Mouse (Mus musculus) limb, embryonic 12.5 days (tissue): ENCODE measurements around the gene Tmem62. TPM values are rescaled to one million over a fixed set of nuclear protein-coding genes. Genes with fewer than 3 reads are reported as not detected.

ENCODE experiments used
- ATAC-seq: fragments of 200-750 bp; cut with Nextera tagmentation; 2 replicates; pipeline ENCODE4 v1.8.0; 2017; ENCODE audit warnings: low read depth, moderate TSS enrichment; ENCODE audit not compliant: insufficient number of reproducible peaks, insufficient read depth, low FRiP score, low TSS enrichment
- H3K27ac ChIP-seq: fragments of 300-500 bp; sonication (generic); 2 replicates; pipeline ENCODE4 v1.5.1; 2016; ENCODE audit warnings: mild to moderate bottlenecking, moderate library complexity
- H3K27me3 ChIP-seq: fragments of 300-500 bp; sonication (generic); 2 replicates; pipeline ENCODE4 v1.6.1; 2016; ENCODE audit warnings: mild to moderate bottlenecking, moderate library complexity
- H3K36me3 ChIP-seq: fragments of 300-500 bp; sonication (generic); 2 replicates; pipeline ENCODE4 v1.6.1; 2016; ENCODE audit warnings: mild to moderate bottlenecking, moderate library complexity
- H3K4me1 ChIP-seq: fragments of 300-500 bp; sonication (generic); replicated peaks from 2 replicates; pipeline ENCODE4 v1.6.1; 2016
- H3K4me2 ChIP-seq: fragments of 300-500 bp; sonication (generic); 2 replicates; pipeline ENCODE4 v1.6.1; 2016; ENCODE audit warnings: mild to moderate bottlenecking, moderate library complexity
- H3K4me3 ChIP-seq: fragments of 300-500 bp; sonication (generic); replicated peaks from 2 replicates; pipeline ENCODE4 v1.5.1; 2016; ENCODE audit warnings: mild to moderate bottlenecking
- H3K9ac ChIP-seq: fragments of 300-500 bp; sonication (generic); replicated peaks from 2 replicates; pipeline ENCODE4 v1.6.1; 2016; ENCODE audit warnings: mild to moderate bottlenecking, moderate library complexity
- H3K9me3 ChIP-seq: fragments of 300-500 bp; sonication (generic); 2 replicates; pipeline ENCODE4 v1.6.1; 2016; ENCODE audit warnings: mild to moderate bottlenecking, moderate library complexity
- WGBS: fragments of 180-500 bp; shearing (Covaris S2); methylation state at CpG from one replicate; pipeline ENCODE4 v1.1.7; 2016; 5-methylcytosine and 5-hydroxymethylcytosine counted together
- polyA plus RNA-seq: library from polyadenylated mRNA; unstranded; fragments of >200 nt; fragmentation: Nextera tagmentation; extraction: Ambion mirVana; gene quantifications from 2 replicates; pipeline ENCODE4 v1.2.1, GENCODE M21; 2016

Tmem62 gene
- polyA plus RNA-seq, 1 experiment from 2014 or later: 1.9 TPM

GRCm38 (mm10) chr2:120998863-120999262 is 22.0 kb downstream of the Tmem62 start:
- Histone ChIP-seq H3K27ac (no peak overlapping the region), H3K4me3 (no peak overlapping the region), H3K36me3 (no peaks in the 10 kb centered on the region), H3K27me3 (peaks cover 3% of the 10 kb centered on the region; the same call in 1 of the 2 replicates), H3K4me1 (no peaks in the 10 kb centered on the region), H3K9ac (no peak overlapping the region), H3K4me2 (no peak overlapping the region), H3K9me3 (no peaks in the 10 kb centered on the region)
- 83% methylated on average over 8 of the region's 8 CpGs for WGBS
- ATAC-seq: no peak

GRCm38 (mm10) chr2:121003586-121003985 is 26.8 kb downstream of the Tmem62 start:
- H3K9me3 ChIP-seq: no peaks in the 10 kb centered on the region
- no peaks in the 10 kb centered on the region for H3K36me3 ChIP-seq
- no peak for ATAC-seq
- no peak overlapping the region for H3K4me2 ChIP-seq
- no peak overlapping the region for H3K4me3 ChIP-seq
- H3K27me3 ChIP-seq: peaks cover 3% of the 10 kb centered on the region; the same call in 1 of the 2 replicates
- WGBS: 70% methylated on average over 2 of the region's 2 CpGs
- no peaks in the 10 kb centered on the region for H3K4me1 ChIP-seq
- H3K9ac ChIP-seq: no peak overlapping the region
- H3K27ac ChIP-seq: no peak overlapping the region

- Histone ChIP-seq H3K4me3 (no peak overlapping the region), H3K9me3 (no peaks in the 10 kb centered on the region), H3K27ac (no peak overlapping the region), H3K4me1 (peaks cover 5% of the 10 kb centered on the region), H3K4me2 (no peak overlapping the region), H3K9ac (no peak overlapping the region), H3K36me3 (no peaks in the 10 kb centered on the region), H3K27me3 (peaks cover 3% of the 10 kb centered on the region; the same call in 1 of the 2 replicates)
- 85% methylated on average over 7 of the region's 7 CpGs for WGBS
- ATAC-seq: no peak
Observed at GRCm38 (mm10) chr2:121004018-121004811, 27.4 kb downstream of the Tmem62 start.

GRCm38 (mm10) chr2:121006986-121007385 is 30.2 kb downstream of the Tmem62 start:
- ATAC-seq: no peak
- no peak overlapping the region for H3K4me2 ChIP-seq
- H3K9me3 ChIP-seq: no peaks in the 10 kb centered on the region
- no peak overlapping the region for H3K27ac ChIP-seq
- no peak overlapping the region for H3K4me3 ChIP-seq
- peaks cover 7% of the 10 kb centered on the region; the same call in 1 of the 2 replicates for H3K36me3 ChIP-seq
- 81% methylated on average over 1 of the region's 1 CpGs for WGBS
- H3K9ac ChIP-seq: no peak overlapping the region
- H3K4me1 ChIP-seq: peaks cover 8% of the 10 kb centered on the region
- no peaks in the 10 kb centered on the region for H3K27me3 ChIP-seq

- 2% methylated on average over 34 of the region's 34 CpGs for WGBS
- peak; percentile 95 for ATAC-seq
- H3K9me3 ChIP-seq: no peaks in the 10 kb centered on the region
- peak within 1 kb of the TSS; percentile 62; the same call in 1 of the 2 replicates for H3K27ac ChIP-seq
- no peaks in the 10 kb centered on the region for H3K27me3 ChIP-seq
- peak within 1 kb of the TSS; percentile 69 for H3K9ac ChIP-seq
- peak within 1 kb of the TSS; percentile 83 for H3K4me3 ChIP-seq
- peaks cover 8% of the 10 kb centered on the region for H3K4me1 ChIP-seq
- H3K36me3 ChIP-seq: peaks cover 16% of the 10 kb centered on the region
- H3K4me2 ChIP-seq: peak within 1 kb of the TSS; percentile 83
Observed at GRCm38 (mm10) chr2:121007925-121008663, 31.3 kb downstream of the Tmem62 start, which contains the start of gene Ccndbp1. Ccndbp1 (plus strand) TSS chr2:121008403.

- no peaks in the 10 kb centered on the region for H3K9me3 ChIP-seq
- H3K36me3 ChIP-seq: peaks cover 18% of the 10 kb centered on the region
- 2% methylated on average over 12 of the region's 12 CpGs for WGBS
- H3K4me2 ChIP-seq: peak overlapping the region; percentile 83
- no peak for ATAC-seq
- peaks cover 8% of the 10 kb centered on the region for H3K4me1 ChIP-seq
- peak overlapping the region; percentile 69 for H3K9ac ChIP-seq
- peak overlapping the region; percentile 83 for H3K4me3 ChIP-seq
- no peaks in the 10 kb centered on the region for H3K27me3 ChIP-seq
- peak overlapping the region; percentile 62; the same call in 1 of the 2 replicates for H3K27ac ChIP-seq
Observed at GRCm38 (mm10) chr2:121008664-121009007, 31.8 kb downstream of the Tmem62 start.

GRCm38 (mm10) chr2:121009071-121009677 is 32.4 kb downstream of the Tmem62 start:
- Histone ChIP-seq H3K27ac (no peak overlapping the region), H3K9me3 (no peaks in the 10 kb centered on the region), H3K9ac (peak overlapping the region; percentile 69), H3K27me3 (no peaks in the 10 kb centered on the region), H3K4me1 (peaks cover 8% of the 10 kb centered on the region), H3K4me3 (peak overlapping the region; percentile 83), H3K36me3 (peaks cover 21% of the 10 kb centered on the region), H3K4me2 (peak overlapping the region; percentile 83)
- 24% methylated on average over 5 of the region's 5 CpGs for WGBS
- no peak for ATAC-seq

- no peak overlapping the region for H3K27ac ChIP-seq
- 93% methylated on average over 9 of the region's 9 CpGs for WGBS
- no peak for ATAC-seq
- H3K36me3 ChIP-seq: peaks cover 42% of the 10 kb centered on the region
- no peaks in the 10 kb centered on the region for H3K9me3 ChIP-seq
- no peak overlapping the region for H3K9ac ChIP-seq
- H3K4me1 ChIP-seq: peaks cover 8% of the 10 kb centered on the region
- H3K27me3 ChIP-seq: no peaks in the 10 kb centered on the region
- no peak overlapping the region for H3K4me2 ChIP-seq
- no peak overlapping the region for H3K4me3 ChIP-seq
Observed at GRCm38 (mm10) chr2:121012676-121013075, 35.9 kb downstream of the Tmem62 start.

GRCm38 (mm10) chr2:121015507-121015906 is 38.7 kb downstream of the Tmem62 start:
- H3K9ac ChIP-seq: no peak overlapping the region
- H3K27me3 ChIP-seq: no peaks in the 10 kb centered on the region
- H3K9me3 ChIP-seq: no peaks in the 10 kb centered on the region
- no peak overlapping the region for H3K4me2 ChIP-seq
- WGBS: 86% methylated on average over 2 of the region's 2 CpGs
- H3K4me3 ChIP-seq: no peak overlapping the region
- no peak for ATAC-seq
- H3K36me3 ChIP-seq: peaks cover 46% of the 10 kb centered on the region
- H3K4me1 ChIP-seq: no peaks in the 10 kb centered on the region
- H3K27ac ChIP-seq: no peak overlapping the region

- Histone ChIP-seq H3K27me3 (no peaks in the 10 kb centered on the region), H3K4me2 (no peak overlapping the region), H3K9ac (no peak overlapping the region), H3K4me1 (no peaks in the 10 kb centered on the region), H3K36me3 (peaks cover 46% of the 10 kb centered on the region), H3K27ac (no peak overlapping the region), H3K9me3 (no peaks in the 10 kb centered on the region), H3K4me3 (no peak overlapping the region)
- no peak for ATAC-seq
- WGBS: 89% methylated on average over 9 of the region's 9 CpGs
Observed at GRCm38 (mm10) chr2:121016226-121016625, 39.4 kb downstream of the Tmem62 start.

- H3K27ac ChIP-seq: no peak overlapping the region
- no peaks in the 10 kb centered on the region for H3K4me1 ChIP-seq
- no peak overlapping the region for H3K4me2 ChIP-seq
- H3K27me3 ChIP-seq: no peaks in the 10 kb centered on the region
- no peaks in the 10 kb centered on the region for H3K9me3 ChIP-seq
- ATAC-seq: no peak
- H3K4me3 ChIP-seq: no peak overlapping the region
- 97% methylated on average over 1 of the region's 1 CpGs for WGBS
- peaks cover 38% of the 10 kb centered on the region for H3K36me3 ChIP-seq
- H3K9ac ChIP-seq: no peak overlapping the region
Observed at GRCm38 (mm10) chr2:121017151-121017550, 40.3 kb downstream of the Tmem62 start.
